8 mouse cellular contexts compared by ENCODE assay signal in the genomic region with DNA sequence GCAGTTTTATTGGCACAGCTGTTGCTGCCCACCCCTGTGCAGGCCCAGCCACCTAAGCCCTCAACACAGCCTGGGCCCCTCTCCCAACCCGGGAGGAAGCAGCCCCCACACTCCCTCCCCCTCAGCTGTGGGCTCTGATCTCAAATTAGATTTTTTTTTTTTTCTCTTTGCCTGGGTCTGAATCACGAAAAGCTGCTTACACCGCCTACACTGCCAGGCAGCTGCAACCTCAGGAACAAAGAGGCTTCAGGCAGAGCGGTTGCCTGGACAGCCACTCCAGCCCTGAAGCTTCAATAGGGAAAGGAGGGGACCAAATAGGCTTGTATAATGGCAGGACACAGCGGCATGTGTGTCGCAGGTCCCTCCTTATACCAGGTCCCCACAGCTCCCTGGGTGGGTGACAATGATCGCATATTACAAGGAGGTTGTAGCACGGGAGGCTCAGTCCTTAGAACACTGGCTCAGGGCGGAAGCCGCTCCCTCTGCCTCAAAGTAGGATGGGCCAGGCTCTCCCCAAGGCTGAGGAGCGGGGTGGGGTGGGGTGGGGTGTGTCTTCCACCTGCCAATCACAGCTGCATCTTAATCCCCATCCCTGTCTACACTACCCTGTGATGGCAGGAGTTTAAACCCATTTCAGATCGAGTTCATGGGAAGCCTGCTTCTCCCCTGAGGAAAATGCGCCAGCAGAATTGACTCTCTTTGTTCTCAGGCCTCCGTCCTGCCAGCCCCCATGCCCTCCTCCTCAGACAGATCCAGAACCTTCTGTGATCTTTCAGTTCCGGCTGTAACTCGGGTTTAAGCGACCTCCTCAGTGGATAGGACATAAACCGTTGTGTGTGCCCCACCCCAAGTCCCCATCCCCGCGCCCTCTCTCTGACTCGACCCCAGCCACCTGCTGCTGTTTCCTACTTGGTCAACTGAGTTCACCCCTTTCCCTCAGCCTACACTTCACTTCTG. TPM values are rescaled to one million over a fixed set of nuclear protein-coding genes. Genes with fewer than 3 reads are reported as not detected.
DNase-seq lines count a peak whose midpoint lies in the region; ATAC-seq lines count a peak whose summit lies in the region.

No protein-coding gene starts in this region.

- H3K27me3 ChIP-seq in embryonic facial prominence, embryonic 13.5 days, result no peaks in the 10 kb centered on the region
- H3K27me3 ChIP-seq in limb, embryonic 15.5 days, result no peaks in the 10 kb centered on the region

- no peaks in the 10 kb centered on the region for H3K9me3 ChIP-seq in embryonic facial prominence, embryonic 13.5 days
- H3K9me3 ChIP-seq in limb, embryonic 15.5 days, result no peaks in the 10 kb centered on the region

- peak overlapping the region; percentile 30 for H3K4me3 ChIP-seq in embryonic facial prominence, embryonic 13.5 days
- peak overlapping the region; percentile 15 for H3K4me3 ChIP-seq in limb, embryonic 15.5 days

- H3K4me2 ChIP-seq in embryonic facial prominence, embryonic 13.5 days, result peak overlapping the region; percentile 57
- H3K4me2 ChIP-seq in limb, embryonic 15.5 days, result peak overlapping the region; percentile 44

- no peaks in the 10 kb centered on the region for H3K36me3 ChIP-seq in embryonic facial prominence, embryonic 13.5 days
- no peaks in the 10 kb centered on the region for H3K36me3 ChIP-seq in limb, embryonic 15.5 days

- peaks cover 34% of the 10 kb centered on the region for H3K4me1 ChIP-seq in embryonic facial prominence, embryonic 13.5 days
- peaks cover 17% of the 10 kb centered on the region for H3K4me1 ChIP-seq in limb, embryonic 15.5 days

- DNase-seq in spleen, adult 12 weeks (ENCODE audit: low spot score), result peak; percentile 37
- DNase-seq in spleen, postnatal 36 days (ENCODE audit: low spot score in 2 of 2), result no peak
- DNase-seq in induced T-regulatory cell, adult 2 months (ENCODE audit: low read depth), result peak; percentile 73
- DNase-seq in retina, postnatal 1 day, result peak; percentile 91
- DNase-seq in cerebellum, adult 9-11 months, result no peak
- no peak for DNase-seq in gastrocnemius, postnatal 4 days (ENCODE audit: low spot score in 2 of 2)

- peak; percentile 70 for ATAC-seq in embryonic facial prominence, embryonic 13.5 days (ENCODE audit: insufficient number of reproducible peaks, insufficient read depth, low FRiP score, low TSS enrichment, low read depth)
- ATAC-seq in limb, embryonic 15.5 days (ENCODE audit: insufficient number of reproducible peaks, low FRiP score, low TSS enrichment, low read depth), result peak; percentile 61; the same call in 1 of the 2 replicates

- H3K9ac ChIP-seq in embryonic facial prominence, embryonic 13.5 days, result peak overlapping the region; percentile 65
- 0 out of 2 replicates have a peak overlapping the region, but pooled peaks have one; percentile 7 for H3K9ac ChIP-seq in limb, embryonic 15.5 days

- peak overlapping the region; percentile 94 for H3K27ac ChIP-seq in embryonic facial prominence, embryonic 13.5 days
- peak overlapping the region; percentile 90 for H3K27ac ChIP-seq in limb, embryonic 15.5 days

- WGBS in embryonic facial prominence, embryonic 13.5 days, result 11% methylated on average over 21 of the region's 21 CpGs
- WGBS in limb, embryonic 15.5 days, result 8% methylated on average over 21 of the region's 21 CpGs

RNA-seq across cellular contexts. Expression of a gene that starts 20.2 kb away (rescaled TPM):
- not detected in 2 replicates for polyA plus RNA-seq in embryonic facial prominence, embryonic 13.5 days (2015; fragmentation: Nextera tagmentation; extraction: Ambion mirVana)
- not detected in 2 replicates for polyA plus RNA-seq in limb, embryonic 15.5 days (2015; fragmentation: Nextera tagmentation; extraction: Ambion mirVana)
- total RNA-seq in gastrocnemius, postnatal 4 days (2021), result not detected

RNA-seq across cellular contexts. Expression of a gene that starts 28.6 kb away (rescaled TPM):
- polyA plus RNA-seq in embryonic facial prominence, embryonic 13.5 days (2015; fragmentation: Nextera tagmentation; extraction: Ambion mirVana), result 0.25 and 2.6 TPM in 2 replicates
- 0.06 and 0.12 TPM in 2 replicates for polyA plus RNA-seq in limb, embryonic 15.5 days (2015; fragmentation: Nextera tagmentation; extraction: Ambion mirVana)
- total RNA-seq in gastrocnemius, postnatal 4 days (2021), result not detected

Comparison
In these comparisons a context has a peak if more than half of its experiments do, and no peak if none do; other contexts are left out.
1. DNase-seq: peak in spleen, adult 12 weeks (single experiment), induced T-regulatory cell, adult 2 months (single experiment) and retina, postnatal 1 day (single experiment); none in spleen, postnatal 36 days (0 of 2), cerebellum, adult 9-11 months (single experiment) and gastrocnemius, postnatal 4 days (0 of 2).